Mouse (Mus musculus): ENCODE results near the gene Sgcg.
A peak's percentile ranks its signal among the peaks of the same experiment; 100 is the strongest.

Gene Sgcg

DNA sequence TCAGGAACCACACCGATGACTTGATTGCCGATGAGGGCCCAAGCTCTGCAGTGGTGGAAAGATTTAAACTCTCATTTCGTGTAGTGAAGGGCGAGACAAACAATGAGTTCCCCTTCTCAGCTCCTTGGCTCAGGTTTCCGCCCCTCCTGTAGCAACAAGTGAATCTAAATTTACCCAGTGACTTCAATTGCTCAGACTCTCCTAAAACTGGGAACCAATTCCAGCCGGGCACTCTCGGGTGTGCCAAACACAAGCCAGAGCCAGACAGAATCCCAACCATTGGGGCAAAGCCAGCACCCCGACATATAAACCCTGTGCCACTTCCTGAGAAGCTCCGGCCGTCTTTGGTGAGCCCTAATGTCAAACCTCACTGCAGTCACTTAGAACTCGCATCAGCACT is at the start of gene Sgcg:
Gene Sgcg (minus strand): TSS at position 139 of the 400 bp plus-strand sequence.
- DNase-seq = no peak

DNA sequence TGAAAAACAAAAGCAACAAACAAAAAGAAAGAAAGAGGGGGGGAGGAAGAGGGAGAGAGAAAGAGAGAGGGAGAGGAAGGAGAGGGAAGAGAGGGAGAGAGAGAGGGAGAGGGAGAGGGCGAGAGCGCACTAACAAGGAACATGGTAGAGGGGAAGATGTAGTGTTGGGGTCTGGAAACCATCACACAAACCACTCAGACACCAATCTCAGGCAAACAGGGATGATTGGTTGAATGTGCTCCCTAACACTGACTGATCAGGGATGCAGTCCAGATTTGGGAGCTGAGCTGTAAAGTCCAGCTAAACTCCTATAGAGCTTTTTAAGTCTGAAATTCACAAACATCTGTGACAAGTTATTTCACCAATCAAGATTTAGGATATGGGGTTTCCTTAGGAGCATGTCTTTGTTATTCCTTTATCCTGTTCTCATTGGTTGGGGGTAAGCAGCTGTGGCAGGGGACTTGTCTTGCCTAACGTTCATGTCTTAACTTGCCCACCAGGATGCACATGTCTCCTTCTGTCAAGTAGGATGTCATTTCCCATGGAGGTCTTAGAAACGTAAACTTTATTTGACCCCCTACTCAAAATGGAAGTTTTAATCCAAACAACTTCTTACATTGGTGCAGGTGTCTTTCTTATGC is 45.8 kb upstream of the Sgcg start:
- DNase-seq = no peak

DNA sequence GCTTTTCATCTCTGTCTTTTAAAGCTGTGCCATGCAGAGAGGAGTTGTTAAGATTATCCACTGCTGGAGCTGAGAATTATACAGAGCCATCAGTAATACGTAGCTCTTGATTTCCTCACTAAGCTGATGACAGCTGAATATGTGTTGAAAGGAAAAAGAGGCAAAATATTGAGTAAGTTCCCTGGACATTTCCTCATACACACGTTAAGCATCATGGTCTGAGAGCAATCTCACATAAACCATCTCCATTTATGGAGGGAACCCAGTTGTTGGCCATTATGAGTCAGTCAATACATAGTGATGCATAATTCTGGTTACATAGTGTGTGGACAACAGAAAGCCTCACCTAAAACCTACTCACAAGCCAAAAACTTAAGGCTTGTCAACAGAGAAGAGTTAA is 44.1 kb upstream of the Sgcg start:
- no peak for DNase-seq

DNA sequence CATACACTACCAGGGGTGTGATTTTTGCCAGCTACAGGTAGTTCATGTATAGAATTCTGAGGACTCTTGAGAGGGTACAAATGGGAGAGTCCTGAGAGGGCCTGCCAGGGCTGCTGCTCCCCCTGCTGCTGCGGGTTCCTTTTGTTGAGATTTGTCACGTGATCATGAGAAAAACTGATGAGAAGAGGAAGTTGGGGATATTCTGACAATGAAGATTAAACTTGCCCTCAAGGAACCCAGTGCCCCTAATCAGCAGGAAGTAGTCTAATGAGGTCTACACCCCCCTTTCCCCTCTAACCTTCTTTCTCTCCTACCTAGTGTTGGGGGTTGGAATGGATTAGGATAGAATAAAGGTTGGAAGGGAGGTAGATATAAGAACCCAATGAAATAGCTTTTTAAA is 43.0 kb upstream of the Sgcg start:
- no peak for DNase-seq

DNA sequence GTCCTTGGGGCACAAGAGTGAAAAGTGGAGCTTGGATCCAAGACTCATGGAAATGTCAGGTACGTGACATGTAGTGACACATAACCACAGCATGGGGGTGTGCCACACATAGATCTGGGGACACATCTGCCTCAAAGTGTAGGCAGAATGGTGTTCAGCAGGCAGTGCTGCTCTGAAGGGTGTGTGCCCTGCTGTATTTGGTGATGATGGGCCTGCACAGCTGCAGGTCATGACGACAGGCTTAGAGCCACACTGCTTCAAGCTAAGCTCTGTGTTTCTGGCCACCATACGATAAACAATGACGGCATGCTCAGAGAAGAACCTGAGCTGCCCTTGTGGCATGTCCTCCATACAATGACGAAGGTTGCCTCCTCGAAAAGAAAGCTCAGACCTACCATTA is 41.5 kb upstream of the Sgcg start:
- no peak for DNase-seq

DNA sequence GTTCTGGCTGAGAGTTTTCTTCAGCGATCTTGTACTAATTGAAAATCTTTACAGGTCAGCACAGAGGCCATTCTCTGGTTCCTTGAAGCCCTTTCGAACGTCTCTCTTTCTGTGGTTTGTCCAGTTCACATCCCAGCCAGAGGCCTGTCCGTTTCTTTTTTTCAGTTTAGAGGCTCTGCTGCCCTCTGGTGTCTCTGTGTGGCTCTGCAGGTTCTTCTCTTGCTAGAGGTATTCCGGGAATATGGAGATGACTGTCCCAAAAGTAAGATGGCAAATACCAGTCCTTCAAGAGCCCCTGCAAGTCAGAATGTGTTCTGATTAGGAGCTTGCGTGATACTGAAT is 36.4 kb upstream of the Sgcg start:
- peak; percentile 76 for DNase-seq

DNA sequence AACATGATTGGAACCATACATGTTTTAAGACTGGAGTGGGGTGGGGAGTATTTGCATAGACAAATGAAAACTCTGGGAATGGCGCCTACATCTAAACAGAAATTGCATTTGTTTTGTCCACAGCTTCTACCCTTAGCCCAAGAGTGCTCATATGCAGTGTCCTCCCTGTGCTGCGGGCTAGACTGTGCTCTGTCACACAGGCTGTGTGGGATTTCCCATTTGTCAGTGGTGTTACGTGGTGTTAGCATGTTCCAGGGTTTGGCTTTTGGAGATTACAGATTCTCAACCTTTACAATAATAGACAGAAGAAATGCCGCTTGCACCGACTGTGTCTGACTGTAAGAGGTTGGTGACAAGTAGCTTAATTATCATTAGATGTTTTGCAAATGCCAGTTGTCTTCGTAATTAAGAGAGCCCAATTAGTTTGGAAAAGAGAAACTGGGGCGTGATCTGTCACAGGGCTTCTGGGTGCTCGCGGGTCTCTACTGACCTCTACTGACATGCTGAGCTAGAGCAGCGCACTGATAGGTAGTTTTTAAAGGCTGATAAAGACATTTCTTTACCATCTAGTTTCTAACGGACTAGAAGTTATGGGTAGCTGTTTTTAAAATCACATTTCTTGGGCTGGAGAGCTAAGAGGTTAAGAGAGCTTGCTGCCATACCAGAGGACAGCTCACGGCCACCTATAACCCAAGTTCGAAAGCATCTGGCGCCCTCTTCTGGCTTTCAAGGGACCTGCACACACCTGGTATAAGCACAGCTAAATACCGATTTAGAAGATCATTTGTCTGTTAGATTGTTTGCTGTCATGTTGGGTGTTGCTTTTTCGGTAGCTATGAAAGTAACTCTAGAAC is 35.8 kb upstream of the Sgcg start:
- peak; percentile 65 for DNase-seq

DNA sequence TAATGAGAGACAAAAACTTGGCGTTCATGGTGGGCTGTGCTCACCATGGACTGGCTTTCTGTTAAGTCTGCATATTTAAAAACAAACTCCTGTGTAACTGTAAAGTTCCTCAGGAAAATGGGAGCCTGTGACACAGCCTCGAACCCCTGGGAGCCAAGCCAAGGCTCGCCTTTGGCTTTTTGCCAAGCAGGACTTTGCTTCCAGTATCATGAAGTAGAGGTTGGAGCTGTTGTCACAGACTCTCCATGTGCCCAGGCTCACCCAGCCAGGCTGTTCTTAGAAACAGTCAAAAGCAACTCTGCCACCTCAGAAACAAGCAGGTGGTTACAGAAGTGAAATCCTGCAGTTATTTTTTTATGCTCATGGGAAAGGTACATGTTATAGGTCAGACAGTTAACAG is 32.4 kb upstream of the Sgcg start:
- DNase-seq = no peak

DNA sequence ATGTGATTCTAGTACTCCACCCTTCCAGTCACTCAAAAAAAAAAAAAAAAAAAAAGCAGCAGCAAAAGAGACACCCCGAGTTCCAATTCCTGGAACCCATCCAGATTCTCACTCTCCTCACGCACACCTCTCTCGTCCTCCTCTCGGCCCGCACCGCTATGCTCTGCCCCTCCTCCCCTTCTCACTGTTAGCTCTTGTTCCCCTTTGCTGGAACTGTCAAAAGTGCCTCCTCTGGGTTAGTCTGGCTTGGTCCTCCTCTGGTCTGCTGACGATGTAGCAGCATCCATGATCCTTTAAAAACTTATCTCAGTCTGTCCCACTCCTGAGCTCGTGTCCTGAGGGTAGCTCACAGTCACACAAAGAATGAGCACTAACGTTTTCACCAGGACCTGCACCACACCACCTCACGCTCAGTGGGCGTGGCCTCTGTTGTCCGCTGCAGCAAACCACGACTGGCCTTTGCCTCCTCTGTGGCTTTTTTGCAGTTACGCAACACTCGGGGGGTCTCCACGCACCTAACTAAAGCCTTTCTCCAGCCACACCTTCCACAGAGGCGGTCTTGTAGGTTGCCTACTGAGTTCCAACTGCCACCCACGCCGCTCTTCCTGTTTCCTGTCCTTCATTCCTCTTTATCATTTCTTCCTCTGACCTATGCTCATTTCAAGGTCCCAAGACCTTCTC is 30.5 kb upstream of the Sgcg start:
- no peak for DNase-seq

DNA sequence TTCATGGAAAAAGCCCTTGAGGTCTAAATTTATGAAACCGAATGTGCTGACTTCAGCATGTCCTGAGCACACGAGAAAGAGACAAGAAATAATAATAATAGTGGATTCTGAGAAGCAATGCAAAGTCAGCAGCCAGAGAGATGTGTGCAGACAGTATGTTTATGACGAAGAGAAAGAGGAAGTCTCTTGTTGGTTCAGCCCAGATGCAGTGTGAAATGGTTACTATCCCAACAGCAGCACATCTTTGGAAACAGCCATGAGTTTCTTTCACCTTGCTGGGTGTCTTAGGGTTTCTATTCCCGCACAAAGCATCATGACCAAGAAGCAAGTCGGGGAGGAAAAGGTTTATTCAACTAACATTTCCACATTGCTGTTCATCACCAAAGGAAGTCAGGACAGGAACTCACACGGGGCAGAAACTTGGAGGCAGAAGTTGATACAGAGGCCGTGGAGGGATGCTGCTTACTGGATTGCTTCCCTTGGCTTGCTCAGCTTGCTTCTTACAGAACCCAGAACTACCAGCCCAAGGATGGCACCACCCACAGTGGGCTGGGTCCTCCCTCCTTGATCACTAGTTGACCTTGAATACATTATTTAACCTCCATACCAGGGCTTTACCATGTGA is 20.5 kb upstream of the Sgcg start:
- DNase-seq = no peak

DNA sequence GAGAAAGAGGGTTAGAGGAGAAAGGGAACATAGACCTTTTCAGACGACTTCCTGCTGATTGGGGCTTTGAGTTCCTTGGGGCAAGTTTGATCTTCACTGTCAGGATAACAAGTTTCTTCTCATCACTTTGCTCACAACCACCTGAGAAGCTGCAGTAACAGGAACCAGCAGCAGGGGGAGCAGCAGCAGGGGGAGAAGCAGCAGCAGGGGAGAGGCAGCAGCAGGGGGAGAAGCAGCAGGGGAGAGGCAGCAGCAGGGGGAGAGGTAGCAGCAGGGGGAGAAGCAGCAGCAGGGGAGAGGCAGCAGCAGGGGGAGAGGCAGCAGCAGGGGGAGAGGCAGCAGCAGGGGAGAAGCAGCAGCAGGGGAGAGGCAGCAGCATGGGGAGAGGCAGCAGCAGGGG is 19.0 kb upstream of the Sgcg start:
- peak; percentile 25 for DNase-seq

DNA sequence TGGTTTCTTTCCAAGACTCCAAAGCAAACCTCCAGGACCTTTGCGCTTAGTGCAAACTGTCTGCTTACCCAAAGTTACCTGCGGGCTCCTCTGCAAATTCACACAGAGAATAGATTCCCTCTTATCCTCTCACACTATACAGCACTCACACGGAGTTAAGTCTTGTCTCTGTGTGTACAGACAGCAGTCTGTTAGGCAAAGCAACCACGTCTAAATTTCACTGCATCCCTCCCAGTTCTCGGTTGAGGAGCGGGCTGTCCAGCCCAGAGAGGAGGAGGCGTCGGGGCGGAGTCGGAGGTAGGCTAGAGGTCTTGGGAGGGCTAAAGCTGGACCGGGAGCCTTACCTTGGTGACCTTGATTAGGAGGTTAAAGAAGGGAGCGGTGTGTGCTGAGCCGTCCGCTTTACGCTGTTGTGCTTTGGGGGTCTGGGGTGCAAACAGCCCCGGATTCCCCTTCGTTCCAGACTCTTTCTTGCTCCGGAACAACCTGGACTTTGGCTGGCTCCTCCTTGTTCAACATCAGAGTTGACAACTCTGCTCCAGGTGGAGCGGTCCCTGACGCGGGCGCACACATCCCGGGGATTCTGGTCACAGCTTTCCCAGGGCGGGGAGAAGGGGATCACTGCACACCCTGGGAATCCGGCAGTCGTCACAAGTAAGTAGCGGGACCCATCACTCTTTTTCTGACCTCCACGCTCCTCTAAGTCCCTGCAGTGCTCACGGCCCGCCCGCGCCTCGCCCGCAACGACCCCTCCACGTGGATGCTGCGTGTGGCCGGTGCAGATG is 16.3 kb upstream of the Sgcg start:
- peak; percentile 21 for DNase-seq

DNA sequence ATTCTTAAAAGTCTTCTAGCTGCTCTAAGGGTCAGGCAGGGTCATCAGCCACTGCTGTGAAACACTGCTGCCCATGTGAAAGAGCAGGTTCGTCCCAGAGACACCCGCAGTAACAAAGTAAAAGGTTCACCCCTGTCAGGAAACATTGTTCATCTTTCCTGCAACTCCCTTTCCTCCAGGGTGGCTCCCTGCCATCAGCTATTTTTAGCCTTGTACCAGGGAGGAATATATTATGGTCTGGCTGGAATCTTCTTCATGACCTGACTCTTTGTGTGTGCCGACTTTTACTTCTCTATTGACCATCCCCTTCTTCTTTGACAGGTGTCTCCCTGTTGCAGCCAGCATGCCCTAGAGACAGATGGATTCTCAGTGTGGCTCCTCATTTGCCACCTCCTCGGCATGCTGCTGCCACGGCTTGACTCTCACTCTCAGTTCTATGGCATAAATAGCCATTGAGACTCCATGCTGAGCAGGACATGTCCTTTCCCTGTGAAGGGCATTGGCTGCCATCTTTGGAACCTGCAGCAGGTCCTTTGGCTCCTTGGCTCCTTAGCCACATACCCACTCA is 9.7 kb upstream of the Sgcg start:
- DNase-seq = no peak

DNA sequence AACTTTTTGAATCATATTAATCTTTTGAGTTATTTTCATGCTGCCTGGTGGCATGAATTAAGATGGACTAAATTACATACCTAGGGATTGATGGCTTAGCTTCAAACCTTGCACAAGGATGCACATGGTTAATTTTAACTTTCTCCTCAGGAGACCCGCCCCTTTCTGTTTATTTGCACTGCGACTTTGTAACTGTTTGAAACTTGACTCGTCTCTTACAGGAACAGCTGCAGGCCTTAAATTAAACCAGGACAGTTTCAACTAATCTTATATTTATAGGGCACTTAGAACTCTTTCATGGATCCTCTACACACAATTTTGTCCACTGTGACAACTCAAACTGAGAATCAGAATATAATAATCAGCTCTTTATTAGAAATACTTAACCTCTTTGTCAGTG is 794 bp upstream of the Sgcg start:
- no peak for DNase-seq

DNA sequence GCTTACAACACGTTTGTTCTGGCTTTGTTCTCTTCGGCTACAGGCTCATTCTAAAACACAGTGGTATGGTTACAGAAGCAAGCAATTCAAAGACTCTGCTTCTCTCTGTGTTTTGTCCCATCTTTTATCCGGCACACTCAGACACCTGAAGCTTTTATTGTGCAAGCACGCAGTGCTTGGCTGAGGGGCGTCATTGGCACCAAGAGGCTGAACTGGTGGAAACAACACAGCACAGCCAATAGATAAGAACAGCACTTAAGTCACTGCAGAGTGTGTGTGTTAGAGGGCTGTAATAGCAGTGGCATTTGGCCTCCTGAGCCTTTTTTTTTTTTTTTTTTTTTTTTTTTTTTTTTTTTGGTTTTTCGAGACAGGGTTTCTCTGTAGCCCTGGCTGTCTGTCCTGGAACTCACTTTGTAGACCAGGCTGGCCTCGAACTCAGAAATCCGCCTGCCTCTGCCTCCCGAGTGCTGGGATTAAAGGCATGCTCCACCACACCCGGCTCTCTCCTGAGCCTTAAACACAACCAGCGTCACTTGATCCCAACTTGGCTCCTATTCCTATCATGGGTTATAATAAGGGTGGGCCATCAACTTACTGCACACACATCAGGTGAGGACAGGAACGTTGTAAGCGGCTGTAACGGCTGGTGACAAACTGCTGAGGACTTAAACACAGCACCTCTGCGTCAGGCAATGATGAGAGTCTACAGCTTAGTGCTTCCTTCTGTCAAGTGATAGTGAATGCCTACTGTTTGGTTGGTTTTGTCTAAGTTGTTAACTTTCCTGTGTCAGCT is 5.5 kb downstream of the Sgcg start:
- no peak for DNase-seq

DNA sequence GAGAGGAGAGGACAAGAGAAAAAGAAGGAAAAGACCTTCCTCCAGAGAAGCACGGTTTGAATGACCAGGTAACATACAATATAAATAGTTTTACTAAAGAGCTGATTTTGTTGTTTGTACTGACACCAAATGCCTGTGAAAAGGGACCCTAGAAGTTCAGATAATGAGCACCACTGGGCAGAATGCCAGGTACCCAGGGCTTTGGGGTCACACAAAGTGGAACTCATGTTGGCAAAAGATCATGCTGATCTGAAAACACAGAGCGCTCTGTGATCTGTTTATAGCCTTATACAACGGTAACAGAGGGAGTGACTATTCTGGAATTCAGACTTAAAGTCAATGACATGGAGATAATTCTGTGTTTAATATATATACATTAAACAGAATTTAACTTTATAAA is 11.8 kb downstream of the Sgcg start:
- DNase-seq = no peak

DNA sequence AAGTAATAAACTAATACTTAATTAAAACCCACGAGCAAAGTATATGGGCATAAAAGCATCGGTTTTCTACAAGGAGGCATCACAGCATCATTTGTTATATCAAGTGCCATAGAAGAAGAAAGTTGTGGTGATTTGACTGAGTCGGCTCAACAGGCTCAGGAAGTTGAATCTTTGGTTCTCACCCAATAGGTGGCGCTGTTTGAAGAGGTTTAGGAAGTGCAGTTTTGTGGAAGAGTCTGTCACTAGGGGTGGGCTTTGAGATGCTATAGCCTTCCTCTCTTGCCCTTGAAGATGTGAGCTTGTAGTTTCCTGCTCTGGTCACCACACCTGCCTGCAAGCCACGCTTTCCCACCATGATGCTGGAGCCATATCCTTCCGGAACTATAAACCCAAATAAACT is 15.7 kb downstream of the Sgcg start:
- DNase-seq = peak; percentile 50

DNA sequence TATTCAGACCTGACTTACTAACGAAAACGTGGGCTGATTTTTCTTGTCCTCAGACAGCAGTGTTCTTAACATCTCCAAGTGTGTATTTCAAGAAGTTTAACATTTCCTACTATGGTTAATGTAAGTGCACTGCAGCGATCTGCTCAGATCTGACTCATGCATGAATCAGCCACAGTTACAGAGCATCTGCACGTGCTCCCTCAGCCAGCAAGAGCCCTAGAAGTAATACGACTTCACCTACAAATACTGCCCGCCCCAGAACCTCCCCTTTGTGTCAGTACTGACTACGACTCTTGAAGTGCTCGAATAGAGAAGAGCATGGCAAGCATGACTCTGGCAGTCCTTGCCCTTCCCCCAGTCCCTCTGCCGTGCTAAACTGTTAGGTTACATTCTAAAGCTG is 19.5 kb downstream of the Sgcg start:
- DNase-seq = no peak

DNA sequence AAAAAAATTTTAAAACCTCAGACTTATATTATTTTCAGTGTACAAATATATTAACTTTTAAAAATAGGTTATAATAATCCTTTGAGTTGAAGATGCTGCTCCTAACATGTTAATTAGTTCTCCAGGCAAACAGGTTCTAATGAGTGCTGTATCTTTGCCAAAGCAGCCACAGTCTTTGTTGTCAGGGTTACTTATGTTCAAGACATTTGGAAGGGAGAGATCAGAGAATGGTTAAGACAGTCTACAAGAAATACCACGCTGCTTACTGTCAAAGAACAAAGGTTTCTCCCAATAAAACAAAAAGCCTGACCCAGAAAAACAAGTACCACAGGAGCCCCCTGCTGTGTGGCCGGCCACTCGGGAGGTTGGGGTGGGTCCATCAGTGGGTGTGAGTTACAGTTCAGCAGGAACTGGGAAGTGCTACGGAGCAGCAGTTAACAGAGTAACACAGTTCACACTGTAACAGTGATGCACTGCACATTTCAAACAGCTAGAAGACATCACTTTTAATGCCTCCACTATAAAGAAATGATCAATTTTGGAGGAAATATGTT is 21.1 kb downstream of the Sgcg start:
- no peak for DNase-seq

DNA sequence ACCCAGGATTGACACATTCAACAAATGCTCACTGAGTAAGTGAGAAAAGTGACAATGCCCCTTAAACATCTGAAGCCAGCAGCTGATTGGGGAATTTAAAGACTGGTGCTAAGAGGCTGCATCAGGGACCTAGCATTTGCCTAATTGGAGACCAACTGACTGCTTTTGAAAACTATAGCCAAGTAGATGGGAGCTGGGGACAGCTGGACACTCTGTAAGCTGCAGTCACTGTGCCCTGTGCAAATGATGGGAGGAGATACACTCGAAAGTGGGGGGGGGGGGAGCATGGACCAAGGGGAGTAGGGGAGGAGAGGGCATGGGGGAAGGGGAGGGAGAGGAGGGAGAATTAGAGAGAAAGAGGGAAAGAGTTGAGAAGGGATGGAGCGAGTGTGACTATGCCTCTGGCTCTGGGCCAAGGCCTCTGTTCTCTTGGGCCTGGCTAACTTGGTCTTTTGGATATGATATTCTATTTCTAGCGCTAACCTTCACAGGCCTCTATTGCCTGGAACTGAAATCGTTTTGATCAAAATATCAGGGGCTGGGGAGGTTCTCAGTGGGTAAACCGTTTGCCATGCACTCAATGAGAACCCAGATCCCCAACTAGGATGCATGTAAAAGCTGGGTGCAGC is 22.3 kb downstream of the Sgcg start:
- no peak for DNase-seq

DNA sequence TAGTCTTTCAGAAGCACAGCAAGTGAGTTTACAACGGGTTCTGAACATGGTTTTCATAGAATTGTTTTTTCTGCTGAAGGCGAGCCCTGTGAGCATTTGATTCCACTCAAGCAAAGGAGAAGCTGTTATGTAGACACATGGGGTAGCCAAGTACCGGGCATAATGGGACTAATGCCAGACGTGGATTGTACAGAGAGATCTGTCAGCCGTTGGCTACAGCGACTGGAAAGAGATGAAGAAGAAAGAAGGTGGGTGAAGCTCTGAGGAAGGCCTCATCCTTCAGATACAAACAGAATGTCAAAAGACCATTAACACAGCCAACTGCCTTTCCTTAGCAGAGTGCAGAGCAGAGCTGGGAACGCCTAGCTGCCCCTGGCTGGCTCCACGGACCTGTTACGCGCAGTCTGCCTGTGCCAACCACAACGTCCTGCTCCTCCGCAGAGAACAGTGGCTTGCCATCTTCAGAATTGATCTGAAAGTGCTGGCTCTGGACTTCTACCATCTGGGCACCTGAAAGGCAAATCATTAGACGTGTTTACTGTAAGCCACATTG is 26.2 kb downstream of the Sgcg start:
- DNase-seq = no peak
